In the genomic region with DNA sequence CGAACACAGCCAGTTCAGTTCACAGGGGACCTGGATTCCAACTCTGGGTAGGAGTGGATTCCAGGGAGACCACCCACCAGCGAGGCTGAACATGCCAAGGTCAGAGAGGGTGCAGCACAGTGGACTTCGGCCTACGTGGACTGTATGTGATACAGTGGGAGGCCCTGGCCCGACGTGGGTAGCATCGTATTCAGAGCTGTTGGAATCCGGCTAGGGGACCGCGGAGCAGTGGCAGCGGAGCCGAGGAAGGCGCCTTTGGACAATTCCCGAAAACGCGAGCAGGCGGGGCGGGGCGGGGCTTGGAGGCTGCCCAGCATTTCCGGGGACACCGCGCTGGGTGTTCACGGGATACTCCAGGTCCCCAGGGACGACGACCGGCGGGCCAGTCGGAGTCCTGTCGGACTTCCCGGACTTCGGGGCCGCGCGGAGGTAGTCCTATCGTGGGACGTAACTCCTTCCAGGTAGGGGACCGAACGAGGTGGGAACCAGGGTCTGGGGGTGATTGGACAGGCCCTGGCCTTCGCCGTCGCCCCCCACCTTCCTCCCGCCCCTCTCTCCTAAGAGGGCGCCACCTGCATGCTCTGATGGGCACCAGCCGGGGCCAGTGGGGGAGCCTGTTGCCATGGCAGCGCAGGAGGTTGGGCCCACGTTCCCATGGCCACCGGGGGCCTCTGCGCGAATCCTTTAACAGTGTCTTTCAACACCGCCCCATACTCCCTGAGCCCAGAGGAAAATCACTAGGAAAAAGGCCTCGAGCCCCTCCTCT, we compare ENCODE assay signal across 8 mouse cellular contexts. TPM values are rescaled to one million over a fixed set of nuclear protein-coding genes. Genes with fewer than 3 reads are reported as not detected.
A peak's percentile ranks its signal among the peaks of the same experiment; 100 is the strongest.
DNase-seq lines count a peak whose midpoint lies in the region; ATAC-seq lines count a peak whose summit lies in the region.

A gene (plus strand): TSS at position 311 of the 766 bp plus-strand sequence.

- peak; percentile 72 for ATAC-seq in embryonic facial prominence, embryonic 13.5 days (ENCODE audit: insufficient number of reproducible peaks, insufficient read depth, low FRiP score, low TSS enrichment, low read depth)
- ATAC-seq in midbrain, embryonic 11.5 days (ENCODE audit: low FRiP score), result peak; percentile 94

- under 1% methylated on average over 49 of the region's 51 CpGs for WGBS in embryonic facial prominence, embryonic 13.5 days
- WGBS in midbrain, embryonic 11.5 days, result under 1% methylated on average over 51 of the region's 51 CpGs

- H3K9ac ChIP-seq in embryonic facial prominence, embryonic 13.5 days, result peak within 1 kb of the TSS; percentile 76
- peak within 1 kb of the TSS; percentile 68 for H3K9ac ChIP-seq in midbrain, embryonic 11.5 days (ENCODE audit: low read length)

- H3K4me2 ChIP-seq in embryonic facial prominence, embryonic 13.5 days, result peak within 1 kb of the TSS; percentile 89
- peak within 1 kb of the TSS; percentile 56 for H3K4me2 ChIP-seq in midbrain, embryonic 11.5 days

- peak; percentile 97 for DNase-seq in adrenal gland, postnatal 14 days
- DNase-seq in heart, adult 18-20 months, result peak; percentile 92 to 95
- DNase-seq in kidney, adult 18-20 months, result peak; percentile 97
- DNase-seq in left cerebral cortex, postnatal 4 days, result peak; percentile 95
- DNase-seq in midbrain, embryonic 11.5 days (ENCODE audit: low spot score, missing footprints), result peak; percentile 99
- peak; percentile 91 for DNase-seq in right cerebral cortex, postnatal 4 days
- peak; percentile 88 to 90 for DNase-seq in urinary bladder, postnatal 4 days (ENCODE audit: low spot score in 2 of 2)

- intact Hi-C loops in left cerebral cortex, postnatal 4 days (cut with DNase I), result no loop called here

- peak within 1 kb of the TSS; percentile 57 for H3K4me3 ChIP-seq in embryonic facial prominence, embryonic 13.5 days
- peak within 1 kb of the TSS; percentile 46 for H3K4me3 ChIP-seq in midbrain, embryonic 11.5 days (ENCODE audit: low read depth, low read length)

- no peaks in the 10 kb centered on the region for H3K27me3 ChIP-seq in embryonic facial prominence, embryonic 13.5 days
- no peaks in the 10 kb centered on the region for H3K27me3 ChIP-seq in midbrain, embryonic 11.5 days (ENCODE audit: control insufficient read depth, insufficient read depth, low read length)

- peak within 1 kb of the TSS; percentile 51; the same call in 1 of the 2 replicates for H3K27ac ChIP-seq in embryonic facial prominence, embryonic 13.5 days
- H3K27ac ChIP-seq in midbrain, embryonic 11.5 days (ENCODE audit: low read depth, low read length), result peak within 1 kb of the TSS; percentile 83

- no peaks in the 10 kb centered on the region for H3K36me3 ChIP-seq in embryonic facial prominence, embryonic 13.5 days
- H3K36me3 ChIP-seq in midbrain, embryonic 11.5 days (ENCODE audit: control insufficient read depth, insufficient read depth, low read length), result no peaks in the 10 kb centered on the region

- H3K4me1 ChIP-seq in embryonic facial prominence, embryonic 13.5 days, result peaks cover 46% of the 10 kb centered on the region
- H3K4me1 ChIP-seq in midbrain, embryonic 11.5 days (ENCODE audit: control insufficient read depth, insufficient read depth, low read length), result peaks cover 27% of the 10 kb centered on the region

- no peaks in the 10 kb centered on the region for H3K9me3 ChIP-seq in embryonic facial prominence, embryonic 13.5 days
- no peaks in the 10 kb centered on the region for H3K9me3 ChIP-seq in midbrain, embryonic 11.5 days (ENCODE audit: control insufficient read depth, low read length)

RNA-seq across cellular contexts. Expression of the gene that starts here (rescaled TPM):
- 46.9 and 57.0 TPM in 2 replicates for total RNA-seq in adrenal gland, postnatal 14 days (2021)
- 18.6 and 19.8 TPM in 2 replicates for polyA plus RNA-seq in embryonic facial prominence, embryonic 13.5 days (2015; fragmentation: Nextera tagmentation; extraction: Ambion mirVana)
- 10 to 100 TPM; 10.6 to 12.6 TPM for total RNA-seq in heart, adult 18-20 months (2021)
- 10 to 100 TPM; 31.4 to 33.9 TPM for total RNA-seq in left cerebral cortex, postnatal 4 days (2021)
- polyA plus RNA-seq in midbrain, embryonic 11.5 days (2014; fragmentation: Nextera tagmentation; extraction: Ambion mirVana), result 9.6 and 10.5 TPM in 2 replicates

Comparison
In these comparisons a context has a peak if more than half of its experiments do, and no peak if none do; other contexts are left out.
1. Peak in every context shown above with its lines: DNase-seq, ATAC-seq, H3K4me3 ChIP-seq and H3K27ac ChIP-seq.